Mouse (Mus musculus): Measurements from ENCODE around the gene Sowaha. TPM values are rescaled to one million over a fixed set of nuclear protein-coding genes. Genes with fewer than 3 reads are reported as not detected.

Sowaha gene
- 0.17 and 0.18 TPM in 2 replicates for polyA plus RNA-seq (2015; fragmentation: Nextera tagmentation; extraction: Ambion mirVana)

DNA sequence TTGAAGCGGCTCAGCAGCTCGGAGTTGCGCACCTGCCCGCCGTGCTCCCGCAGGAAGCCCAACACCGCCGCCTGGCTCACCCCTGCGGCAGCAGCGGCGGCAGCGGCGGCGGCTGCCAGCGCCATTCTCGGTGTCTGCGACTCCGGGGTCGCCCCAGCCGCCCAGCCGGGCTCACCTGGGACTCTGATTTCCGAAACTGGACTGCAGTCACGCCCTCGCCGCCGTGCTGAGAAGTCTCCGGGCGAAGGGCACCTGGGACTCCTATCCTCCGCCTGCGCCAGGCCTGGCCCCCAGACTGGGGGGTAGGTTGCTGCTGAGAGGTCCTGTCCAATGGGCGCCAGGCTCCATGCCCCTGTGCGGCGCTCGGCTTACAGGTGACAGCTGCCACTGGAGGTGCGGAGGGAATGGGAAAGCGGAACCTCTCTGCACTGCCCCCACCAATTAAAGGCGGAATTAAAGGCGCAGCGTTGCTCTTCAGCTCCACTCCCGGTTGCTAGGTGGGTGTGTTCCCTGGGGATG lies at the start of gene Sowaha, which contains the start of gene Gm9945:
Sowaha (minus strand) TSS at position 492 of the 519 bp plus-strand sequence.
Gm9945 (plus strand) TSS at position 384 of the 519 bp plus-strand sequence.
- Histone ChIP-seq H3K27me3 (ENCODE audit: control insufficient read depth, insufficient read depth, low read length) (peaks cover 48% of the 10 kb centered on the region), H3K9ac (ENCODE audit: low read length) (peak within 1 kb of the TSS; percentile 60), H3K27ac (ENCODE audit: low read length) (no peak within 1 kb of the TSS), H3K4me1 (ENCODE audit: control insufficient read depth, insufficient read depth, low read length) (no peaks in the 10 kb centered on the region), H3K4me3 (ENCODE audit: low read length) (peak within 1 kb of the TSS; percentile 67), H3K9me3 (replicated peaks; ENCODE audit: control insufficient read depth, low read length) (peaks cover 3% of the 10 kb centered on the region; the same call in 1 of the 2 replicates), H3K36me3 (ENCODE audit: control insufficient read depth, insufficient read depth) (no peaks in the 10 kb centered on the region), H3K4me2 (ENCODE audit: low read depth, low read length) (peak within 1 kb of the TSS; percentile 94)
- no peak; the same call in 1 of the 2 replicates for ATAC-seq (replicated peaks; ENCODE audit: extremely low read depth, insufficient read depth, low FRiP score)
- 2% methylated on average over 40 of the region's 40 CpGs for WGBS

DNA sequence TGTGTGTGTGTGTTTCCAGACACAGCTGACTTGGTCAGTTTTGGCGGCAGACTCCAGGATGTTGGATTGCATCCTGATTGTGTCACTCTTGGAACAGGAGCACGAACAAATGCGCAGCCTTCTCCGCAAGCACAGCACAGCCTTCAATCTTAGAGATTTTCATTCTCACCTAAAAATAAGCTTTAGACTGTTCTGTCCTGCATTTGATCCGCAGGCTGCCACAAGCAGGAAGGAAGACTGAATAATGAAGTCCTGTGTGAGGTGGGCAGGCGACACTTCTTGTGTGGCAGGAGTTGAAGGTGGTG lies 49.1 kb upstream of the Sowaha start:
- Histone ChIP-seq H3K9me3 (replicated peaks; ENCODE audit: control insufficient read depth, low read length) (no peaks in the 10 kb centered on the region), H3K27me3 (ENCODE audit: control insufficient read depth, insufficient read depth, low read length) (no peaks in the 10 kb centered on the region), H3K4me2 (ENCODE audit: low read depth, low read length) (peak overlapping the region; percentile 20; the same call in 1 of the 2 replicates), H3K4me3 (ENCODE audit: low read length) (no peak overlapping the region), H3K9ac (ENCODE audit: low read length) (no peak overlapping the region), H3K36me3 (ENCODE audit: control insufficient read depth, insufficient read depth) (peaks cover 7% of the 10 kb centered on the region), H3K27ac (ENCODE audit: low read length) (peak overlapping the region; percentile 22; the same call in 1 of the 2 replicates), H3K4me1 (ENCODE audit: control insufficient read depth, insufficient read depth, low read length) (peaks cover 49% of the 10 kb centered on the region)
- WGBS: 35% methylated on average over 6 of the region's 6 CpGs
- ATAC-seq (replicated peaks; ENCODE audit: extremely low read depth, insufficient read depth, low FRiP score): no peak

DNA sequence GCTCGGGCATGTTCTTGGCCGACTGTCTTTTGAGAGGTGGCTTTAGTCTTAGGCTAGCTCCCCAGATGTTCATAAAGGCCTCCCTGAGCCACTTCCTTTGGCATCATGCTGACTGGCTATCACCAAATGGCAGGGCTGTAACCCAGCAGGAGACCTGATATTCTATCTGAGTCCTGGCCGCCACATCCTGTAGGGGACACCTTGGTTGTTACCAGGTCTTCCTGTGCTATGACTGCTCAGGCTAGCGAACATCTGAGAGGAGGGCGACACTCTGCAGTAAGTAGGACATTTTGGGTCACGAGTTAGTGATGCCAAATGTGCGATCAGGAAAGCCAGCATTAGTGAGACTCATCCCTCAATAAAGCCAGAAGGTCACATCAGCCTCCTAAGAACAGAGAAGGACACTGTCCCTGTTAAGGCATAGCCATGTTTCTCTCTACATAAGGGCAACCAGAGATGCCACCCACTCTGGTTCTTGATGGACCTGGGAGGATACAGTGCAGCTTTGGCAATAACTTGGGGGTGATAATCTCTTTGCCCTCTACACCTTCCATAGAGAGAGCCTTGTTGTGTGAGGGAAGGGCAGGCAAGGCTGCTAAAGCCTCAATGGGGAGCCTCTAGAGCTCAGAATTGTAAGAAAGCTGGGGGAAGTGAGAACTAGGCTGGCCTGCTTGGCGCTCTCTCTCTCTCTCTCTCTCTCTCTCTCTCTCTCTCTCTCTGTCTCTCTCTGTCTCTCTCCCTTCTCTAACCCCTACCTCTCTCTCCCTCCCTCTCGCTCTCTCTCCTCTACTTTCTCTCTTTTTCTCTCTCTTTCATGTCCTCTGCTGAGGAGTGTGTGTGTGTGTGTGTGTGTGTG lies 48.6 kb upstream of the Sowaha start:
- H3K9ac ChIP-seq (ENCODE audit: low read length): no peak overlapping the region
- 58% methylated on average over 9 of the region's 9 CpGs for WGBS
- no peak overlapping the region for H3K4me3 ChIP-seq (ENCODE audit: low read length)
- peaks cover 2% of the 10 kb centered on the region for H3K36me3 ChIP-seq (ENCODE audit: control insufficient read depth, insufficient read depth)
- H3K27me3 ChIP-seq (ENCODE audit: control insufficient read depth, insufficient read depth, low read length): no peaks in the 10 kb centered on the region
- H3K4me1 ChIP-seq (ENCODE audit: control insufficient read depth, insufficient read depth, low read length): peaks cover 51% of the 10 kb centered on the region
- H3K4me2 ChIP-seq (ENCODE audit: low read depth, low read length): no peak overlapping the region; the same call in 1 of the 2 replicates
- no peak for ATAC-seq (replicated peaks; ENCODE audit: extremely low read depth, insufficient read depth, low FRiP score)
- H3K9me3 ChIP-seq (replicated peaks; ENCODE audit: control insufficient read depth, low read length): no peaks in the 10 kb centered on the region
- H3K27ac ChIP-seq (ENCODE audit: low read length): peak overlapping the region; percentile 36; the same call in 1 of the 2 replicates

DNA sequence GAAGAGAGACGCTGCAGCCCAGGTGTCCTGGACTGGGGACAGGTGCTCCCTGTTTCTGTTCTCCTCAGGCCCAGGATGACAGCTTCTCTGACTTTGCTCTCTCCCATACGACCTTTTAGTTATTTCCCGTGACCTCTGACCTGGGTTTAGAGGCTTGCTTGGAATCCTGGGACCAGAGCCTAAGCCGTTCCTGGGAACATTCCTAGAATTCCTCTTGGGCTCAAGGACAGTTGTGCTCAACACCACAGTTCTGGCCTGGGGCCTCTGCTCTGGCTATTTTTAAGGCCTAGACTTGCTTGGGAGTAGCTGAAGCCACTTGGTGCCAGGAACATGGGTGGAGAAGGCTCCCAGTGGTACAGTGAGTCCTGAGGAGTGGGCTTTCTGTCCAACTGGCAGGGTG lies 45.4 kb upstream of the Sowaha start:
- Histone ChIP-seq H3K27ac (ENCODE audit: low read length) (peak overlapping the region; percentile 74), H3K4me3 (ENCODE audit: low read length) (no peak overlapping the region), H3K4me2 (ENCODE audit: low read depth, low read length) (0 out of 2 replicates have a peak overlapping the region, but pooled peaks have one; percentile 5), H3K36me3 (ENCODE audit: control insufficient read depth, insufficient read depth) (no peaks in the 10 kb centered on the region), H3K9me3 (replicated peaks; ENCODE audit: control insufficient read depth, low read length) (no peaks in the 10 kb centered on the region), H3K27me3 (ENCODE audit: control insufficient read depth, insufficient read depth, low read length) (no peaks in the 10 kb centered on the region), H3K9ac (ENCODE audit: low read length) (peak overlapping the region; percentile 28; the same call in 1 of the 2 replicates), H3K4me1 (ENCODE audit: control insufficient read depth, insufficient read depth, low read length) (peaks cover 79% of the 10 kb centered on the region)
- 28% methylated on average over 4 of the region's 4 CpGs for WGBS
- ATAC-seq (replicated peaks; ENCODE audit: extremely low read depth, insufficient read depth, low FRiP score): peak; percentile 30; the same call in 1 of the 2 replicates

DNA sequence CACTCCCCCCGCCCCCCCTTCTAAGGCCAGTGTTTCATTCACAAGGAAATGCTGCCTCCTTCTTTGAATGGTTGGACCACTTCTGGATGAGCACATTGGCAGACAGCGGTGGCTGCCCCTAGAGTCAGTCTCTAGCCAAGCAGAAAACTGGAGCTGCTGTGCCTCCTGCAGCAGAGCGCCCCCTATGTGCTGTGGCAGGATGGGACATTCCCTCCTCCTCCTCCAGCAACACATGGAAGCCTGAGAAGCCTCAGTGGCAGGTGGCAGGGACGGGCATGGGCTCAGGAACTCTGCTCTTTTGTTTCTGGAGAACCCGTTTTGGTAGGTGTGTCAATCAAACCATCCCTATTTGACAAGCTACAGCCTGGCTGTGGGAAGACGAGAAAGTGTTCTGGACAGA lies 44.8 kb upstream of the Sowaha start:
- 71% methylated on average over 6 of the region's 6 CpGs for WGBS
- peak overlapping the region; percentile 10; the same call in 1 of the 2 replicates for H3K9ac ChIP-seq (ENCODE audit: low read length)
- no peak overlapping the region for H3K4me2 ChIP-seq (ENCODE audit: low read depth, low read length)
- no peaks in the 10 kb centered on the region for H3K27me3 ChIP-seq (ENCODE audit: control insufficient read depth, insufficient read depth, low read length)
- no peak overlapping the region for H3K4me3 ChIP-seq (ENCODE audit: low read length)
- H3K9me3 ChIP-seq (replicated peaks; ENCODE audit: control insufficient read depth, low read length): no peaks in the 10 kb centered on the region
- ATAC-seq (replicated peaks; ENCODE audit: extremely low read depth, insufficient read depth, low FRiP score): no peak
- H3K36me3 ChIP-seq (ENCODE audit: control insufficient read depth, insufficient read depth): no peaks in the 10 kb centered on the region
- H3K4me1 ChIP-seq (ENCODE audit: control insufficient read depth, insufficient read depth, low read length): peaks cover 79% of the 10 kb centered on the region
- peak overlapping the region; percentile 74 for H3K27ac ChIP-seq (ENCODE audit: low read length)

DNA sequence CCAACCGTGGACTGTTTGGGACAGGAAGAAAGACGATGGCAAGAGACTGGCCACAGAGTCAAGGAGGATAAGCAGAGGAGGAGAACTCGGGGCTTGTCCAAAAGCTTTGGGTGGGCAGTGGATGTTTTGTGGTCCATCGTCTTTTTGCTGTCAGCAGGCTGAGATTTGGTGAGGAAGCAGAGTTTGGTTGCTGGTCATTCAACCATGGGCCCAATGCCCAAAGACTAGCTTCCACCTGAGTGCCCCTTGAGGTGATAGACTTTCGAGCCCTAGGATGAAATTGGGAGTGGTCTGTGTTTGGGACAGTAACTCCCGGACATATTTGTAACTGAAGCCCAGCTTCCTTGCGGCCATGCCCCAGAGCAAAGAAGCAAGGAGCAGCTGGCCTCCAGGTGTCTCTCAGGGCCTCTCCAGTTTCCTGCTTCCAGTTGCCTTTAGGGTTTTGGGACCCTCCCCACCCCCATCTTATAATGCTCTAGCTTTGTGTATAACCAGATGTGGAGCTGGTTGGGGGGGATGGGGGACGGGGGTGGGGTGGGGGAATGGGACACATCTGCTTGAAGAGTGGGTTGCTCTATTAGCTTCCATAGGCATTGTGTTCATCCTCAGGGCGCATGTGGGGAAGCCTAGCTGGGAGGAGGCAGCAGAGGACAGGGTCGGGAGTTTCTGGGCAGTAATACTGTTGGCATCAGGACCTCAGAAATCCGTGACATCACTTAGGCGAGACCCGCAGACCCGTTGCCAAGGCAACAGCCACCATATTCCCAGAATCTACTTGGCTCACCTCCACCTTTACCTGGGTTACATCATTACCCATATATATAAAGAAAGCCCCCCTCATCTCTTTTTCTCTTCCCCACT lies 43.7 kb upstream of the Sowaha start:
- Histone ChIP-seq H3K36me3 (ENCODE audit: control insufficient read depth, insufficient read depth) (no peaks in the 10 kb centered on the region), H3K4me2 (ENCODE audit: low read depth, low read length) (no peak overlapping the region), H3K27ac (ENCODE audit: low read length) (no peak overlapping the region), H3K9me3 (replicated peaks; ENCODE audit: control insufficient read depth, low read length) (no peaks in the 10 kb centered on the region), H3K9ac (ENCODE audit: low read length) (no peak overlapping the region), H3K4me3 (ENCODE audit: low read length) (no peak overlapping the region), H3K4me1 (ENCODE audit: control insufficient read depth, insufficient read depth, low read length) (peaks cover 73% of the 10 kb centered on the region), H3K27me3 (ENCODE audit: control insufficient read depth, insufficient read depth, low read length) (no peaks in the 10 kb centered on the region)
- ATAC-seq (replicated peaks; ENCODE audit: extremely low read depth, insufficient read depth, low FRiP score): no peak
- 82% methylated on average over 14 of the region's 14 CpGs for WGBS

DNA sequence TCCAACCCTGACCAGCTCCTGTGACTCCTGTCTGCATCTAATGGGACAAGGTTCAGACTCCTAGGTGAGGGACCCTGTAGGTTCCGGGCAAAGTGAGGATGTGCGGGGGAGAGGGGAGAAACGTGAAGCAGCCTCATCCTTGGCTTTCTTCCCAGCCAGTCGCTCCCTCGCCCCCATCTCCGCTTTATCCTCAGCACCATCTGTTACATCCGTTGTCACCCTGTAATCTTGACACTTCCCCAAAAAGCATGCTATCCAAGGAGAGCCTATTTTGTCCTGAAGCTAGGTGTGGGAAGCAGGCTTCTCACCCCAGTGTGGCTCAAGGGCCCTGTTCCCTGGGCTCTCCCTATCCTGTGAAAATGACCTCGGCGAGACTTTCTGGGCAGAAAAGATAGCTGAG lies 42.9 kb upstream of the Sowaha start:
- H3K27ac ChIP-seq (ENCODE audit: low read length): no peak overlapping the region
- 39% methylated on average over 9 of the region's 9 CpGs for WGBS
- no peaks in the 10 kb centered on the region for H3K36me3 ChIP-seq (ENCODE audit: control insufficient read depth, insufficient read depth)
- no peaks in the 10 kb centered on the region for H3K9me3 ChIP-seq (replicated peaks; ENCODE audit: control insufficient read depth, low read length)
- no peak overlapping the region for H3K9ac ChIP-seq (ENCODE audit: low read length)
- no peak overlapping the region for H3K4me3 ChIP-seq (ENCODE audit: low read length)
- H3K4me1 ChIP-seq (ENCODE audit: control insufficient read depth, insufficient read depth, low read length): peaks cover 65% of the 10 kb centered on the region
- H3K4me2 ChIP-seq (ENCODE audit: low read depth, low read length): no peak overlapping the region
- no peaks in the 10 kb centered on the region for H3K27me3 ChIP-seq (ENCODE audit: control insufficient read depth, insufficient read depth, low read length)
- no peak for ATAC-seq (replicated peaks; ENCODE audit: extremely low read depth, insufficient read depth, low FRiP score)

DNA sequence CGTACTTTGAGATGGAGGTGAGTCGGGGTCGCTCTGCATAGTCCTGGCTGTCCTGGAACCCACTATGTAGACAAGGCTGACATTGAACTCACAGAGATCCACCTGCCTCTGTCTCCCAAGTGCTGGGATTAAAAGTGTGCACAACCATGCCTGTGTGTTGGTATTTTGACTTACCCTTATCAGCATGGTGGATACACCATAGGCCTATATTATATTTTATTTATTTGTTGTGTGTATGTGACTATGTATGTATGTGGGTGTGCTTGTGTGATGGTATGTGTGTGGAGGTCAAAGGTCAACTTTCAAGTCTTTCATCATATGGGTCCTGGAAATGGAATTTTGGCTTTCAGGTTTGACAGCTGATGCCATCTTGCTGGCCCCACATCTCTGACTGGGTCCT lies 42.3 kb upstream of the Sowaha start:
- H3K4me1 ChIP-seq (ENCODE audit: control insufficient read depth, insufficient read depth, low read length): peaks cover 60% of the 10 kb centered on the region
- H3K4me3 ChIP-seq (ENCODE audit: low read length): no peak overlapping the region
- no peak overlapping the region for H3K27ac ChIP-seq (ENCODE audit: low read length)
- H3K4me2 ChIP-seq (ENCODE audit: low read depth, low read length): no peak overlapping the region
- no peak for ATAC-seq (replicated peaks; ENCODE audit: extremely low read depth, insufficient read depth, low FRiP score)
- no peak overlapping the region for H3K9ac ChIP-seq (ENCODE audit: low read length)
- no peaks in the 10 kb centered on the region for H3K27me3 ChIP-seq (ENCODE audit: control insufficient read depth, insufficient read depth, low read length)
- H3K36me3 ChIP-seq (ENCODE audit: control insufficient read depth, insufficient read depth): no peaks in the 10 kb centered on the region
- WGBS: 88% methylated on average over 3 of the region's 3 CpGs
- no peaks in the 10 kb centered on the region for H3K9me3 ChIP-seq (replicated peaks; ENCODE audit: control insufficient read depth, low read length)
